Mouse (Mus musculus): ENCODE data around the gene Fam214a. TPM values are rescaled to one million over a fixed set of nuclear protein-coding genes. Genes with fewer than 3 reads are reported as not detected.

The Fam214a gene
- polyA plus RNA-seq, 1 experiment from 2014 or later: 11.1 TPM

- Histone ChIP-seq H3K4me2 (no peak overlapping the region), H3K27ac (no peak overlapping the region), H3K9me3 (no peaks in the 10 kb centered on the region), H3K9ac (no peak overlapping the region), H3K4me3 (no peak overlapping the region), H3K27me3 (no peaks in the 10 kb centered on the region), H3K36me3 (no peaks in the 10 kb centered on the region), H3K4me1 (no peaks in the 10 kb centered on the region)
- WGBS: 88% methylated on average over 6 of the region's 6 CpGs
- ATAC-seq (ENCODE audit: insufficient number of reproducible peaks, low FRiP score, low TSS enrichment, low read depth): no peak
Observed at GRCm38 (mm10) chr9:74923291-74923977, 29.2 kb upstream of the Fam214a start.

- no peak overlapping the region for H3K4me2 ChIP-seq
- H3K9me3 ChIP-seq: no peaks in the 10 kb centered on the region
- 65% methylated on average over 10 of the region's 10 CpGs for WGBS
- no peak for ATAC-seq (ENCODE audit: insufficient number of reproducible peaks, low FRiP score, low TSS enrichment, low read depth)
- no peaks in the 10 kb centered on the region for H3K27me3 ChIP-seq
- H3K27ac ChIP-seq: no peak overlapping the region
- H3K36me3 ChIP-seq: no peaks in the 10 kb centered on the region
- no peak overlapping the region for H3K9ac ChIP-seq
- no peaks in the 10 kb centered on the region for H3K4me1 ChIP-seq
- H3K4me3 ChIP-seq: no peak overlapping the region
Observed at GRCm38 (mm10) chr9:74925220-74925769, 27.4 kb upstream of the Fam214a start.

GRCm38 (mm10) chr9:74929981-74930423 lies 22.7 kb upstream of the Fam214a start:
- 86% methylated on average over 4 of the region's 4 CpGs for WGBS
- Histone ChIP-seq H3K36me3 (no peaks in the 10 kb centered on the region), H3K9ac (no peak overlapping the region), H3K27me3 (no peaks in the 10 kb centered on the region), H3K27ac (no peak overlapping the region), H3K9me3 (no peaks in the 10 kb centered on the region), H3K4me1 (no peaks in the 10 kb centered on the region), H3K4me2 (no peak overlapping the region), H3K4me3 (no peak overlapping the region)
- no peak for ATAC-seq (ENCODE audit: insufficient number of reproducible peaks, low FRiP score, low TSS enrichment, low read depth)

GRCm38 (mm10) chr9:74930653-74931052 lies 22.0 kb upstream of the Fam214a start:
- H3K4me3 ChIP-seq: no peak overlapping the region
- no peak overlapping the region for H3K4me2 ChIP-seq
- no peaks in the 10 kb centered on the region for H3K4me1 ChIP-seq
- H3K27me3 ChIP-seq: no peaks in the 10 kb centered on the region
- no peak overlapping the region for H3K9ac ChIP-seq
- no peaks in the 10 kb centered on the region for H3K36me3 ChIP-seq
- WGBS: 79% methylated on average over 5 of the region's 5 CpGs
- ATAC-seq (ENCODE audit: insufficient number of reproducible peaks, low FRiP score, low TSS enrichment, low read depth): no peak
- no peaks in the 10 kb centered on the region for H3K9me3 ChIP-seq
- no peak overlapping the region for H3K27ac ChIP-seq

DNA sequence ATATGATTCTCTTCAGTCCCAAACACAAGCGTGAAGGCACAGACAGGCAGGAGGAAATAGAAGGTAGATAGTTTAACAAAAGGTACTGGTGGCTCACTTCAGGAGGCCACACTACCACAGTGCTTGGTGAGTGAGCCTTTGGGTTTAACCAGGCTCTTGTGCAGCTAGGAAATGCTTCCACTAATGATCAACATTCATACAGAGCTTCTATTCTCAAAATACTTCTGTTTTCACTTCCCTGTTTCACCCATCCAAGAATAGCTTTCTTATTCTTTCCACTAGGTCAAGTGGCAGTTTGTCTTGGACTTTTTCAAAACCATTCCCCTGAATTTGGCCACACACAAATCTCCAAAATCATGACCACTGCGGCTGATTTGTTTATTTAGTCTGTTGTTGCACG lies 17.4 kb upstream of the Fam214a start:
- no peak overlapping the region for H3K4me2 ChIP-seq
- H3K9me3 ChIP-seq: no peaks in the 10 kb centered on the region
- H3K4me3 ChIP-seq: no peak overlapping the region
- no peak overlapping the region for H3K27ac ChIP-seq
- no peaks in the 10 kb centered on the region for H3K27me3 ChIP-seq
- ATAC-seq (ENCODE audit: insufficient number of reproducible peaks, low FRiP score, low TSS enrichment, low read depth): no peak
- no peaks in the 10 kb centered on the region for H3K4me1 ChIP-seq
- 77% methylated on average over 3 of the region's 3 CpGs for WGBS
- no peaks in the 10 kb centered on the region for H3K36me3 ChIP-seq
- no peak overlapping the region for H3K9ac ChIP-seq

DNA sequence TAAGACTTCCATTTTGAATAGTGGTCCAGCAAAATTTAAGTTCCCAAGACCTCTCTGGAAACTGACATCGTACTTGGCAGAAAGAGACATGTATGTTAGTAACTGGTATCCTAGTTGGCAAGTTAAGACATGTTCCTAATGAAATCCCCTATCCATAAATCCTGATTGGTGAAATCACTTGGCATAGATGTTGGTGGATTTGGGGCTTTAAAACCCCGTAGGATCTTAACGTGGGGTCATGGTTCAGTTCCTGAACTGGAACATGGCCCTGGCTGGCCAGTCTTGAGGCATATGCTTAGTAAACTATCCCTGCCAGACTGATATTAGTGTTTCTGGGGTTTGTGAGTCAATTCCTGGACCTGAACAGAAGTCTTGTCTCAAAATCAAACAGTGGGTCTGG lies 14.9 kb upstream of the Fam214a start:
- Histone ChIP-seq H3K27me3 (no peaks in the 10 kb centered on the region), H3K4me2 (no peak overlapping the region), H3K9ac (no peak overlapping the region), H3K36me3 (no peaks in the 10 kb centered on the region), H3K9me3 (no peaks in the 10 kb centered on the region), H3K4me1 (no peaks in the 10 kb centered on the region), H3K4me3 (no peak overlapping the region), H3K27ac (no peak overlapping the region)
- no peak for ATAC-seq (ENCODE audit: insufficient number of reproducible peaks, low FRiP score, low TSS enrichment, low read depth)
- 67% methylated on average over 3 of the region's 3 CpGs for WGBS

DNA sequence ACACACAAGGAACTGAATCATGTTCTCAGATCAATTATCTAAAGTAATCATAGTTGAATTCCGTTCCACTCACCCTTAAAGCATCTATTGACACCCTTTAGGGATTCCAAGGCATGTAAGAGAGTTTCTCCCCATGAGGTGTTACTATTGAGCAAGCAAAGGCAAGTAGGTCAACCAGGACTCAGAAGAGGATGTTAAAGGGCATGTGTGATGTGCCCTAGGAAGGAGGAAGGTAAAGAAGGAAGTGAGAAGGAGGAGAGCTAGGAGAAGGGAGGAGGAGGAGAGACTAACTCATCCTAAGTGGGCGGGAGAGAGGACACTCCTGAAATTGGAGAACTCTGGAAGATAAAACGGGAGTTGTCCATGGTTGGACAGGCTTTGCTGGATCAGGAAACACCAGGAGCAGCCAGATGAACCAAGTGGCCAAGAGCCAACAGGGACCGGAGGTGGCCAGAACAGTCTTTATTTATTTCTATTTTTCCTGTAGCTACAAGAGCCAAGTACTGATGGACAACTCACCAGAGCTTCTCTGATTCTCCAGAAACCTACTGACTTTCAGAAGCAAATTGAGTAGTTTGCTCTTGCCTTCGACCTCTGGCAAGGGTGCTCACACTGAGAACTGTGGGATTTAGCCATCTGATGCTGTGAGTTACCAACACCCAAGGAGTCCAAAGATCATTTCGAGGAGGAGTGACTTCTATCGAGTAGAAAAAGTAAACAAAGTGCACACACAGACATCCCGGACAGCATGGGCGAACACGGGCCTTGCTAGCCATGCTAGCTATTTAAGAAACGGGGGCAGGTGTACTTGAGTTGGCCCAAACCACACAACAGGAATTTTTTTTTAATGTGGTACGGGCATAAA lies 13.8 kb upstream of the Fam214a start:
- Histone ChIP-seq H3K27ac (no peak overlapping the region), H3K4me2 (no peak overlapping the region), H3K36me3 (no peaks in the 10 kb centered on the region), H3K9ac (no peak overlapping the region), H3K27me3 (no peaks in the 10 kb centered on the region), H3K4me1 (no peaks in the 10 kb centered on the region), H3K9me3 (no peaks in the 10 kb centered on the region), H3K4me3 (no peak overlapping the region)
- no peak for ATAC-seq (ENCODE audit: insufficient number of reproducible peaks, low FRiP score, low TSS enrichment, low read depth)
- WGBS: 81% methylated on average over 12 of the region's 12 CpGs

GRCm38 (mm10) chr9:74946713-74947402 lies 5.8 kb upstream of the Fam214a start:
- Histone ChIP-seq H3K9ac (no peak overlapping the region), H3K27me3 (no peaks in the 10 kb centered on the region), H3K36me3 (no peaks in the 10 kb centered on the region), H3K9me3 (no peaks in the 10 kb centered on the region), H3K4me3 (no peak overlapping the region), H3K4me2 (no peak overlapping the region), H3K27ac (no peak overlapping the region), H3K4me1 (no peaks in the 10 kb centered on the region)
- 87% methylated on average over 8 of the region's 8 CpGs for WGBS
- ATAC-seq (ENCODE audit: insufficient number of reproducible peaks, low FRiP score, low TSS enrichment, low read depth): no peak

DNA sequence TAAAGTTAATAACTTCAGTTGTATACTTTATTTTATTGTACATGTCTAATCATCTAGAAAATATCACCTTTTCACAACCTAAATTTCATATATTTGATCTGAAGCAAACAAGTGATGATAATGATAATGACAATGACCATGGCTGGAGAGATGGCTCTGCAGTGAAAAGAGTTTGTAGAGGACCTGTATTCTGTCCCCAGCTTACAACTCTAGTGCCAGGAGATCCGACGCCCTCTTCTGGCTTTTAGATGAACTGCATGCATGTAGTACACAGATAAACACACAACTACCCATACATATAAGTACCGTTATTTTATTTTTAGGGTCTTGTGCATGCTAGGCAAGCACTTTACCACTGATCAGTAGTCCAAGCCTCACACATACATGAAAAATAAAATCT lies 1.2 kb upstream of the Fam214a start:
- Histone ChIP-seq H3K27me3 (no peaks in the 10 kb centered on the region), H3K4me3 (no peak overlapping the region), H3K4me1 (peaks cover 14% of the 10 kb centered on the region), H3K9me3 (no peaks in the 10 kb centered on the region), H3K4me2 (no peak overlapping the region), H3K9ac (no peak overlapping the region), H3K36me3 (peaks cover 3% of the 10 kb centered on the region; the same call in 1 of the 2 replicates), H3K27ac (no peak overlapping the region)
- ATAC-seq (ENCODE audit: insufficient number of reproducible peaks, low FRiP score, low TSS enrichment, low read depth): no peak
- 30% methylated on average over 3 of the region's 3 CpGs for WGBS

GRCm38 (mm10) chr9:74952106-74952505 lies 578 bp upstream of the Fam214a start:
- Histone ChIP-seq H3K9ac (no peak overlapping the region), H3K36me3 (peaks cover 3% of the 10 kb centered on the region; the same call in 1 of the 2 replicates), H3K27me3 (no peaks in the 10 kb centered on the region), H3K9me3 (no peaks in the 10 kb centered on the region), H3K4me1 (peaks cover 14% of the 10 kb centered on the region), H3K27ac (peak overlapping the region; percentile 93), H3K4me2 (peak overlapping the region; percentile 85), H3K4me3 (peak overlapping the region; percentile 99)
- no peak for ATAC-seq (ENCODE audit: insufficient number of reproducible peaks, low FRiP score, low TSS enrichment, low read depth)
- WGBS: 49% methylated on average over 5 of the region's 5 CpGs

GRCm38 (mm10) chr9:74953265-74953958 lies 728 bp downstream of the Fam214a start:
- peak overlapping the region; percentile 99 for H3K4me3 ChIP-seq
- WGBS: 3% methylated on average over 31 of the region's 31 CpGs

More at GRCm38 (mm10) chr9:74953265-74953958, 728 bp downstream of the Fam214a start:
- Histone ChIP-seq H3K4me2 (peak overlapping the region; percentile 85), H3K9me3 (no peaks in the 10 kb centered on the region), H3K27me3 (no peaks in the 10 kb centered on the region), H3K36me3 (peaks cover 5% of the 10 kb centered on the region; the same call in 1 of the 2 replicates), H3K9ac (peak overlapping the region; percentile 81), H3K27ac (peak overlapping the region; percentile 93), H3K4me1 (peaks cover 14% of the 10 kb centered on the region)
- peak; percentile 62 for ATAC-seq (ENCODE audit: insufficient number of reproducible peaks, low FRiP score, low TSS enrichment, low read depth)

All from limb, embryonic 15.5 days (tissue).